In the genomic region with DNA sequence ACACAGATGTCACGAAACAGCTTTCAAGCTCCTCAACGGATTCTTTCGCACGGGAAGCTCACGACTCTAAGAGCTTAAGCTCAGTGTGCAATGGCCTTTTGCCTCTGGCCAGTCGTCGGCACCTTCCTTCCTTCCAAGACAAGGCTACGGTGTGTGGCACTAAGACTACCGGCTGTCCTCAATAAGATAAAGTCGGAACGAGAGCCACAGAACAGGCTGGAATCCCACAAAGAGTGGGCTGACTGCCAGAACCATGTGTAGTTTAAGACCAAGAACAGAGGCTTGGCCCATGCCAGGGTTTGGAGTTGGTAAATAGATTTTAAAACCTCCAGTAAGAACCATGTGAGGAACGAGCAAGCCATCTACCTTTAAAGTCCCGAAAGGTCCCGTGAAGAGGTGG, we compare ENCODE assay signal across 9 mouse cellular contexts.
A peak's percentile ranks its signal among the peaks of the same experiment; 100 is the strongest.
DNase-seq lines count a peak whose midpoint lies in the region; ATAC-seq and TF ChIP-seq lines count a peak whose summit lies in the region.
"Had no signal": no experiment of that assay in that cellular context is flagged by ENCODE, and none has a peak within 500 bp of the region (broad histone marks: within the 10 kb centered on the region; RNA-seq: fewer than 3 reads in every experiment).

No protein-coding gene starts in this region.

- peak; percentile 53; the same call in 1 of the 2 replicates for ATAC-seq in forebrain, embryonic 13.5 days
- ATAC-seq in liver, embryonic 12.5 days: no peak
- ATAC-seq in common myeloid progenitor, adult 5-6 weeks (replicated peaks; ENCODE audit: low read depth, poor library complexity, severe bottlenecking): peak; percentile 78
- ATAC-seq in liver, postnatal 0 days: no peak

- H3K4me2 ChIP-seq in forebrain, embryonic 13.5 days: no peak overlapping the region; the same call in 1 of the 2 replicates
- H3K4me2 ChIP-seq in liver, embryonic 12.5 days: no peak overlapping the region
- no peak overlapping the region for H3K4me2 ChIP-seq in liver, postnatal 0 days (ENCODE audit: low read depth, low read length)
- H3K4me2 ChIP-seq: midbrain, embryonic 12.5 days had no signal

- WGBS in forebrain, embryonic 13.5 days: 74% methylated on average over 14 of the region's 14 CpGs
- WGBS in forebrain, embryonic 10.5 days: 92% methylated on average over 14 of the region's 14 CpGs
- 62% methylated on average over 14 of the region's 14 CpGs for WGBS in liver, adult 2 months
- 74% methylated on average over 14 of the region's 14 CpGs for WGBS in liver, embryonic 12.5 days (ENCODE audit: insufficient replicate concordance)
- 78% methylated on average over 14 of the region's 14 CpGs for WGBS in liver, postnatal 0 days (ENCODE audit: insufficient replicate concordance)

- no peak overlapping the region for H3K27ac ChIP-seq in forebrain, embryonic 13.5 days
- no peak overlapping the region for H3K27ac ChIP-seq in forebrain, embryonic 10.5 days
- H3K27ac ChIP-seq in liver, adult 2 months (replicated peaks; ENCODE audit: insufficient read depth, low read depth, low read length): no peak overlapping the region
- no peak overlapping the region for H3K27ac ChIP-seq in liver, embryonic 12.5 days
- no peak overlapping the region for H3K27ac ChIP-seq in liver, postnatal 0 days (ENCODE audit: low read depth)
- H3K27ac ChIP-seq: midbrain, embryonic 12.5 days had no signal

- no peak for DNase-seq in forebrain, embryonic 10.5 days (ENCODE audit: extremely low spot score, low spot score)
- DNase-seq in liver, adult 2 months (ENCODE audit: extremely low read depth, low read depth, low spot score): peak; percentile 46
- peak; percentile 36 for DNase-seq in lung, postnatal 14 days
- no peak for DNase-seq in liver, postnatal 0 days
- DNase-seq in ovary, postnatal 14 days (ENCODE audit: low spot score): no peak

- H3K27me3 ChIP-seq in forebrain, embryonic 13.5 days: no peaks in the 10 kb centered on the region
- no peaks in the 10 kb centered on the region for H3K27me3 ChIP-seq in forebrain, embryonic 10.5 days (ENCODE audit: poor library complexity, severe bottlenecking)
- H3K27me3 ChIP-seq in liver, adult 2 months (ENCODE audit: control insufficient read depth, insufficient read depth, low read length): no peaks in the 10 kb centered on the region
- H3K27me3 ChIP-seq in liver, embryonic 12.5 days (replicated peaks): no peaks in the 10 kb centered on the region
- H3K27me3 ChIP-seq in liver, postnatal 0 days (ENCODE audit: insufficient read depth, low read length): no peaks in the 10 kb centered on the region
- H3K27me3 ChIP-seq: midbrain, embryonic 12.5 days had no signal

- no peaks in the 10 kb centered on the region for H3K9me3 ChIP-seq in forebrain, embryonic 13.5 days (replicated peaks)
- no peaks in the 10 kb centered on the region for H3K9me3 ChIP-seq in forebrain, embryonic 10.5 days
- H3K9me3 ChIP-seq in liver, embryonic 12.5 days (replicated peaks): no peaks in the 10 kb centered on the region
- H3K9me3 ChIP-seq in liver, postnatal 0 days (ENCODE audit: low read length): no peaks in the 10 kb centered on the region
- H3K9me3 ChIP-seq: midbrain, embryonic 12.5 days had no signal

- no peak for TF ChIP-seq POLR2A in liver, adult 2 months (IDR thresholded peaks at IDR 0.05; ENCODE audit: extremely low read depth, insufficient read depth, low read length)

- H3K9ac ChIP-seq in forebrain, embryonic 13.5 days: no peak overlapping the region
- no peak overlapping the region for H3K9ac ChIP-seq in liver, adult 2 months (ENCODE audit: low read depth, low read length)
- H3K9ac ChIP-seq in liver, embryonic 12.5 days: no peak overlapping the region
- no peak overlapping the region for H3K9ac ChIP-seq in liver, postnatal 0 days (replicated peaks)
- H3K9ac ChIP-seq: midbrain, embryonic 12.5 days had no signal

- H3K4me3 ChIP-seq in forebrain, embryonic 13.5 days: no peak overlapping the region
- H3K4me3 ChIP-seq in forebrain, embryonic 10.5 days: no peak overlapping the region
- no peak overlapping the region for H3K4me3 ChIP-seq in liver, adult 2 months (ENCODE audit: insufficient read depth, low read depth, low read length)
- no peak overlapping the region for H3K4me3 ChIP-seq in liver, embryonic 12.5 days
- no peak overlapping the region for H3K4me3 ChIP-seq in liver, postnatal 0 days (ENCODE audit: low read depth, low read length)
- H3K4me3 ChIP-seq: midbrain, embryonic 12.5 days had no signal

- no peak for TF ChIP-seq EP300 in liver, postnatal 0 days (IDR thresholded peaks at IDR 0.05; ENCODE audit: low read depth)

- H3K36me3 ChIP-seq in forebrain, embryonic 13.5 days (ENCODE audit: poor library complexity, severe bottlenecking): no peaks in the 10 kb centered on the region
- H3K36me3 ChIP-seq in forebrain, embryonic 10.5 days (replicated peaks): no peaks in the 10 kb centered on the region
- no peaks in the 10 kb centered on the region for H3K36me3 ChIP-seq in liver, adult 2 months (ENCODE audit: control insufficient read depth, insufficient read depth, low read length)
- H3K36me3 ChIP-seq in liver, embryonic 12.5 days: no peaks in the 10 kb centered on the region
- H3K36me3 ChIP-seq in liver, postnatal 0 days (replicated peaks; ENCODE audit: insufficient read depth, low read length): no peaks in the 10 kb centered on the region
- H3K36me3 ChIP-seq: midbrain, embryonic 12.5 days had no signal

- H3K4me1 ChIP-seq in forebrain, embryonic 13.5 days: peaks cover 4% of the 10 kb centered on the region; the same call in 1 of the 2 replicates
- H3K4me1 ChIP-seq in forebrain, embryonic 10.5 days: no peaks in the 10 kb centered on the region
- peaks cover 9% of the 10 kb centered on the region; the same call in 1 of the 2 replicates for H3K4me1 ChIP-seq in liver, adult 2 months (ENCODE audit: control insufficient read depth, insufficient read depth, low read length)
- no peaks in the 10 kb centered on the region for H3K4me1 ChIP-seq in liver, embryonic 12.5 days
- 0 out of 2 replicates have a peak, but pooled peaks cover 3% of the 10 kb centered on the region for H3K4me1 ChIP-seq in liver, postnatal 0 days (ENCODE audit: insufficient read depth)
- H3K4me1 ChIP-seq: midbrain, embryonic 12.5 days had no signal

- TF ChIP-seq CTCF in liver, adult 2 months (IDR thresholded peaks at IDR 0.05; ENCODE audit: low read depth, low read length): no peak
- no peak for TF ChIP-seq CTCF in liver, postnatal 0 days (IDR thresholded peaks at IDR 0.05; ENCODE audit: low read depth)

- H3K79me2 ChIP-seq in liver, adult 2 months (ENCODE audit: control insufficient read depth, insufficient read depth, low read length): no peaks in the 10 kb centered on the region

Comparison
In these comparisons a context has a peak if more than half of its experiments do, and no peak if none do; other contexts are left out.
1. DNase-seq: peak in liver, adult 2 months (single experiment) and lung, postnatal 14 days (single experiment); none in forebrain, embryonic 10.5 days (single experiment), liver, postnatal 0 days (single experiment) and ovary, postnatal 14 days (single experiment).
2. ATAC-seq: peak in forebrain, embryonic 13.5 days (single experiment) and common myeloid progenitor, adult 5-6 weeks (single experiment); none in liver, embryonic 12.5 days (single experiment) and liver, postnatal 0 days (single experiment).